Mouse (Mus musculus): ENCODE measurements around the gene Mtmr6. TPM values are rescaled to one million over a fixed set of nuclear protein-coding genes. Genes with fewer than 3 reads are reported as not detected.

Mtmr6 gene
- polyA plus RNA-seq, 1 experiment from 2014 or later = 34.9 TPM

GRCm38 (mm10) chr14:60251281-60252003 lies 13.6 kb upstream of the Mtmr6 start, which contains the start of the genes Nupl1 and Gm49336:
Nupl1 (minus strand) TSS chr14:60251431.
Gm49336 (minus strand) TSS chr14:60251507.
- no peaks in the 10 kb centered on the region for H3K9me3 ChIP-seq (ENCODE audit: low read depth, low read length)
- TF ChIP-seq CTCF (IDR thresholded peaks at IDR 0.05; ENCODE audit: low read depth) = no peak; the same call in 1 of the 2 replicates
- peak within 1 kb of the TSS; percentile 95 for H3K9ac ChIP-seq
- H3K4me3 ChIP-seq (ENCODE audit: low read depth, low read length) = peak within 1 kb of the TSS; percentile 95
- H3K4me1 ChIP-seq (ENCODE audit: insufficient read depth) = peaks cover 2% of the 10 kb centered on the region; the same call in 1 of the 2 replicates
- no peaks in the 10 kb centered on the region for H3K27me3 ChIP-seq (ENCODE audit: insufficient read depth, low read length)
- ATAC-seq (ENCODE audit: insufficient read depth) (peak; percentile 100), DNase-seq (peak; percentile 100)
- H3K4me2 ChIP-seq = peak within 1 kb of the TSS; percentile 86
- no peaks in the 10 kb centered on the region for H3K36me3 ChIP-seq (ENCODE audit: insufficient read depth)
- WGBS = under 1% methylated on average over 62 of the region's 62 CpGs
- H3K27ac ChIP-seq (ENCODE audit: low read depth) = peak within 1 kb of the TSS; percentile 94

GRCm38 (mm10) chr14:60252004-60253000 lies 12.7 kb upstream of the Mtmr6 start:
- no peaks in the 10 kb centered on the region for H3K36me3 ChIP-seq (ENCODE audit: insufficient read depth)
- peak; percentile 20 for DNase-seq
- H3K27me3 ChIP-seq (ENCODE audit: insufficient read depth, low read length) = no peaks in the 10 kb centered on the region
- H3K9me3 ChIP-seq (ENCODE audit: low read depth, low read length) = no peaks in the 10 kb centered on the region
- peak overlapping the region; percentile 86 for H3K4me2 ChIP-seq
- peak overlapping the region; percentile 76 for H3K9ac ChIP-seq
- H3K27ac ChIP-seq (ENCODE audit: low read depth) = peak overlapping the region; percentile 94
- H3K4me3 ChIP-seq (ENCODE audit: low read depth, low read length) = peak overlapping the region; percentile 95
- peaks cover 2% of the 10 kb centered on the region; the same call in 1 of the 2 replicates for H3K4me1 ChIP-seq (ENCODE audit: insufficient read depth)
- 0 out of 2 replicates have a peak, but pooled peaks have one; percentile 9 for TF ChIP-seq CTCF (IDR thresholded peaks at IDR 0.05; ENCODE audit: low read depth)
- ATAC-seq (ENCODE audit: insufficient read depth) = no peak; the same call in 1 of the 2 replicates
- WGBS = 17% methylated on average over 15 of the region's 15 CpGs

- no peak for TF ChIP-seq CTCF (IDR thresholded peaks at IDR 0.05; ENCODE audit: low read depth)
- ATAC-seq (ENCODE audit: insufficient read depth) (no peak), DNase-seq (no peak)
- peaks cover 2% of the 10 kb centered on the region; the same call in 1 of the 2 replicates for H3K4me1 ChIP-seq (ENCODE audit: insufficient read depth)
- no peak overlapping the region for H3K27ac ChIP-seq (ENCODE audit: low read depth)
- no peak overlapping the region for H3K9ac ChIP-seq
- no peaks in the 10 kb centered on the region for H3K27me3 ChIP-seq (ENCODE audit: insufficient read depth, low read length)
- no peak overlapping the region for H3K4me3 ChIP-seq (ENCODE audit: low read depth, low read length)
- 78% methylated on average over 3 of the region's 3 CpGs for WGBS
- no peak overlapping the region for H3K4me2 ChIP-seq
- H3K9me3 ChIP-seq (ENCODE audit: low read depth, low read length) = no peaks in the 10 kb centered on the region
- no peaks in the 10 kb centered on the region for H3K36me3 ChIP-seq (ENCODE audit: insufficient read depth)
Observed at GRCm38 (mm10) chr14:60253466-60253865, 11.6 kb upstream of the Mtmr6 start.

- no peak overlapping the region for H3K4me2 ChIP-seq
- no peaks in the 10 kb centered on the region for H3K36me3 ChIP-seq (ENCODE audit: insufficient read depth)
- no peak for DNase-seq
- peaks cover 2% of the 10 kb centered on the region; the same call in 1 of the 2 replicates for H3K4me1 ChIP-seq (ENCODE audit: insufficient read depth)
- no peak overlapping the region for H3K27ac ChIP-seq (ENCODE audit: low read depth)
- no peaks in the 10 kb centered on the region for H3K9me3 ChIP-seq (ENCODE audit: low read depth, low read length)
- ATAC-seq (ENCODE audit: insufficient read depth) = no peak
- no peak for TF ChIP-seq CTCF (IDR thresholded peaks at IDR 0.05; ENCODE audit: low read depth)
- no peak overlapping the region for H3K9ac ChIP-seq
- H3K4me3 ChIP-seq (ENCODE audit: low read depth, low read length) = no peak overlapping the region
- no peaks in the 10 kb centered on the region for H3K27me3 ChIP-seq (ENCODE audit: insufficient read depth, low read length)
Observed at GRCm38 (mm10) chr14:60254774-60255173, 10.3 kb upstream of the Mtmr6 start.

GRCm38 (mm10) chr14:60256356-60256755 lies 8.7 kb upstream of the Mtmr6 start:
- H3K4me3 ChIP-seq (ENCODE audit: low read depth, low read length) = no peak overlapping the region
- no peaks in the 10 kb centered on the region for H3K27me3 ChIP-seq (ENCODE audit: insufficient read depth, low read length)
- no peaks in the 10 kb centered on the region for H3K36me3 ChIP-seq (ENCODE audit: insufficient read depth)
- no peak overlapping the region for H3K9ac ChIP-seq
- ATAC-seq (ENCODE audit: insufficient read depth) = no peak
- TF ChIP-seq CTCF (IDR thresholded peaks at IDR 0.05; ENCODE audit: low read depth) = peak; percentile 20; the same call in 1 of the 2 replicates
- H3K4me2 ChIP-seq = no peak overlapping the region
- peak; percentile 34 for DNase-seq
- no peak overlapping the region for H3K27ac ChIP-seq (ENCODE audit: low read depth)
- H3K4me1 ChIP-seq (ENCODE audit: insufficient read depth) = peaks cover 2% of the 10 kb centered on the region; the same call in 1 of the 2 replicates
- WGBS = 20% methylated on average over 3 of the region's 3 CpGs
- no peaks in the 10 kb centered on the region for H3K9me3 ChIP-seq (ENCODE audit: low read depth, low read length)

GRCm38 (mm10) chr14:60257101-60257500 lies 7.9 kb upstream of the Mtmr6 start:
- peaks cover 2% of the 10 kb centered on the region; the same call in 1 of the 2 replicates for H3K4me1 ChIP-seq (ENCODE audit: insufficient read depth)
- WGBS = 38% methylated on average over 4 of the region's 4 CpGs
- no peak overlapping the region for H3K4me3 ChIP-seq (ENCODE audit: low read depth, low read length)
- TF ChIP-seq CTCF (IDR thresholded peaks at IDR 0.05; ENCODE audit: low read depth) = no peak
- H3K36me3 ChIP-seq (ENCODE audit: insufficient read depth) = no peaks in the 10 kb centered on the region
- no peak overlapping the region for H3K9ac ChIP-seq
- no peaks in the 10 kb centered on the region for H3K9me3 ChIP-seq (ENCODE audit: low read depth, low read length)
- no peak overlapping the region for H3K4me2 ChIP-seq
- DNase-seq (no peak), ATAC-seq (ENCODE audit: insufficient read depth) (no peak; the same call in 1 of the 2 replicates)
- H3K27me3 ChIP-seq (ENCODE audit: insufficient read depth, low read length) = no peaks in the 10 kb centered on the region
- no peak overlapping the region for H3K27ac ChIP-seq (ENCODE audit: low read depth)

Measured in lung, embryonic 14.5 days (tissue).